Mouse (Mus musculus): Measurements from ENCODE around the gene Arap1. TPM values are rescaled to one million over a fixed set of nuclear protein-coding genes. Genes with fewer than 3 reads are reported as not detected.

Arap1 gene
- total and polyA plus RNA-seq, 3 experiments, result 21.2 to 46.1 (median 38.5) TPM

DNA sequence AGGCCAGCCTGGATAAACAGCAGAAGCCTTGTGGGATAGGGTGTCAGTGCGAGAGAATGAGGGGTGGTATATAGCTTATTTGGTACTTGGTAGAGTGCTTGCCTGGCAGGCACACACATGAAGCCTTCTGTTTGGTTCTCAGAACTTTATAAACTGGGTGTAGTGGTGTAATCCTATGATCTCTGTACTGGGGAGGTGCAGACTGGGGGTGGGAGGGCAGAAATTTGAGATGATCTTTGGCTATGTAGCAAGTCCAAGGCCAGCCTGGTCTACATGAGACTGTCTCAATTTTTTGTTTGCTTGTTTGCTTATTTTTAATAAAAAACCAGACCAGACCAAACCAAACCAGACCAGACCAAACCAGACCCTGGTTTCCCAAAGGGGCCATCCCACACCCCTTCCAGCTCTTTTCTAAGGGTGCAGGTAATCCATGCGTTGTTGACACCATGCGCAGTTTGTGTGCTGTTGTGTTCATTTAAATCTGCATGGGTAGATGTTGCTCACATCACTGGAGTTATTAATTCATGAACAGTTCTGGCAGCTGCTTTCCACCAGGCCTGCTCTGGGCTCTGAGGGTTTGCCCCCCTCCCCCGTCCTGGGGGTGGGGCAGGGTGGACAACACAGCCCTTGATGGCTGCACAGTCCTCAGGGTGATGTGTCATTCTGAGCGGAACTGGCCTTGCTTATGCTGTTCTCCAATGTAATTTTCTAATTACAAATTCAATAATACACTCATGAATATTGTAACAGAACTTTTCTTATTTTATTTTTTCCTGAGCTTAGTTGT, 15.6 kb upstream of the Arap1 start:
- no peak overlapping the region for H3K9ac ChIP-seq (ENCODE audit: insufficient read depth, low read depth)
- H3K27me3 ChIP-seq (replicated peaks), result no peaks in the 10 kb centered on the region
- no peaks in the 10 kb centered on the region for H3K9me3 ChIP-seq (replicated peaks; ENCODE audit: low read length)
- in situ Hi-C loops (cut with MboI; ENCODE audit: low pct_ligation_motif_present, low pct_unique_long_range_greater_than_20kb, low sequenced_read_pairs), result no loop called here
- no peak for DNase-seq (ENCODE audit: extremely low read depth)
- dilution Hi-C loops (cut with MboI; ENCODE audit: extremely low pct_ligation_motif_present, extremely low pct_unique_long_range_greater_than_20kb, low sequenced_read_pairs), result no loop called here
- no peak overlapping the region for H3K27ac ChIP-seq (ENCODE audit: insufficient read depth, low read depth)
- no peak overlapping the region for H3K4me2 ChIP-seq (ENCODE audit: insufficient read depth, low read depth, poor library complexity, severe bottlenecking)
- H3K36me3 ChIP-seq (replicated peaks in 1 of 2; ENCODE audit: control insufficient read depth in 1 of 2, insufficient read depth in 1 of 2, low read length in 1 of 2), result no peaks in the 10 kb centered on the region
- H3K4me1 ChIP-seq (ENCODE audit: control insufficient read depth in 1 of 2, insufficient read depth in 2 of 2), result peaks cover 0 to 4% of the 10 kb centered on the region in 2 experiments; a peak in 1 of 4 replicates
- TF ChIP-seq SMC3 (IDR thresholded peaks at IDR 0.05; ENCODE audit: low read depth, low read length) (no peak), UBTF (IDR thresholded peaks at IDR 0.05; ENCODE audit: low read depth, low read length) (no peak)
- H3K4me3 ChIP-seq (replicated peaks in 1 of 3; ENCODE audit: low read depth in 2 of 3, low read length in 2 of 3, poor library complexity in 1 of 3), result no peak overlapping the region
- no peaks in the 10 kb centered on the region for H3K79me2 ChIP-seq (replicated peaks; ENCODE audit: control insufficient read depth, extremely low read depth, insufficient read depth, poor library complexity, severe bottlenecking)

DNA sequence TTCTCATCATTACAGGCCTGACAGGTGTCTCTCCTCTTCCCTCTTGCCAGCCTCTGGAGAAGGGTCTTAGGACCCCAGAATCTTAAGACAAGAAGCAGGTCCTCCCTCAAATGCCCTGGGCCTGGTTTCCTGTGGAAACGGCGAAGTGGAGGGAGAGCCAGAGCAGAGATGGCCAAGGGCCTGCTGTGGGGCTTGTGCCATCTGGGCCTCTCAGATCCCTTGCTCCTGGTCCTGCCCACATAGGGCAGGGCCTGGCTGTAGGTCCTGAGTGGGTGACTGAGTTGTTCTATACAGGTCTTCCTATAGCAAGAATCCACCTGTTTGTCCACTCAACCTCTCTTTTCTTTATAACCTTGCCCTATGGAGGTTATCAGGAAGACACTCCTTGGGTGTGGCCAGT, 12.6 kb upstream of the Arap1 start:
- Histone ChIP-seq H3K79me2 (replicated peaks; ENCODE audit: control insufficient read depth, extremely low read depth, insufficient read depth, poor library complexity, severe bottlenecking) (no peaks in the 10 kb centered on the region), H3K9ac (ENCODE audit: insufficient read depth, low read depth) (no peak overlapping the region), H3K9me3 (replicated peaks; ENCODE audit: low read length) (no peaks in the 10 kb centered on the region), H3K4me2 (ENCODE audit: insufficient read depth, low read depth, poor library complexity, severe bottlenecking) (no peak overlapping the region), H3K27me3 (replicated peaks) (no peaks in the 10 kb centered on the region), H3K4me1 (ENCODE audit: control insufficient read depth in 1 of 2, insufficient read depth in 2 of 2) (peaks cover 0 to 7% of the 10 kb centered on the region in 2 experiments; a peak in 2 of 4 replicates), H3K4me3 (replicated peaks in 1 of 3; ENCODE audit: low read depth in 2 of 3, low read length in 2 of 3, poor library complexity in 1 of 3) (no peak overlapping the region), H3K36me3 (replicated peaks in 1 of 2; ENCODE audit: control insufficient read depth in 1 of 2, insufficient read depth in 1 of 2, low read length in 1 of 2) (no peaks in the 10 kb centered on the region), H3K27ac (ENCODE audit: insufficient read depth, low read depth) (no peak overlapping the region)
- in situ Hi-C loops (cut with MboI; ENCODE audit: low pct_ligation_motif_present, low pct_unique_long_range_greater_than_20kb, low sequenced_read_pairs) (no loop called here), dilution Hi-C loops (cut with MboI; ENCODE audit: extremely low pct_ligation_motif_present, extremely low pct_unique_long_range_greater_than_20kb, low sequenced_read_pairs) (no loop called here)
- TF ChIP-seq RAD21 (IDR thresholded peaks at IDR 0.05; ENCODE audit: low read depth, low read length) (no peak), NRF1 (IDR thresholded peaks at IDR 0.05; ENCODE audit: low read depth, low read length) (no peak), KAT2A (IDR thresholded peaks at IDR 0.05; ENCODE audit: insufficient replicate concordance, low read length) (no peak), ZKSCAN1 (IDR thresholded peaks at IDR 0.05; ENCODE audit: borderline replicate concordance, low read depth, low read length) (no peak), UBTF (IDR thresholded peaks at IDR 0.05; ENCODE audit: low read depth, low read length) (no peak), ZMIZ1 (IDR thresholded peaks at IDR 0.05; ENCODE audit: low read depth, low read length) (no peak), JUND (conservative IDR thresholded peaks at IDR 0.05; ENCODE audit: low read depth, low read length) (no peak), SIN3A (IDR thresholded peaks at IDR 0.05; ENCODE audit: low read length) (no peak), ZNF384 (IDR thresholded peaks at IDR 0.05; ENCODE audit: low read depth, low read length) (no peak), JUN (IDR thresholded peaks at IDR 0.05; ENCODE audit: insufficient read depth, low read depth, low read length) (no peak), HCFC1 (IDR thresholded peaks at IDR 0.05; ENCODE audit: low read depth, low read length) (no peak), MAZ (IDR thresholded peaks at IDR 0.05; ENCODE audit: low read depth, low read length) (no peak), MAFK (IDR thresholded peaks at IDR 0.05; ENCODE audit: insufficient replicate concordance, low read length) (no peak), CHD2 (IDR thresholded peaks at IDR 0.05; ENCODE audit: low read length) (no peak), ETS1 (conservative IDR thresholded peaks at IDR 0.05; ENCODE audit: low read depth, low read length) (no peak), RCOR1 (conservative IDR thresholded peaks at IDR 0.05; ENCODE audit: low read depth, low read length) (no peak), NELFE (IDR thresholded peaks at IDR 0.05; ENCODE audit: low read depth, low read length) (no peak), USF1 (IDR thresholded peaks at IDR 0.05; ENCODE audit: low read depth, low read length) (no peak), E2F4 (IDR thresholded peaks at IDR 0.05; ENCODE audit: insufficient replicate concordance, low read depth, low read length) (no peak), MEF2A (IDR thresholded peaks at IDR 0.05; ENCODE audit: borderline replicate concordance, low read depth, low read length) (no peak)
- no peak for DNase-seq (ENCODE audit: extremely low read depth)

All from CH12.LX (cell line).